Mouse (Mus musculus): ENCODE measurements around the gene Tspan15. TPM values are rescaled to one million over a fixed set of nuclear protein-coding genes. Genes with fewer than 3 reads are reported as not detected.

Tspan15 gene
- total and polyA plus RNA-seq, 3 experiments = 0.23 to 2.2 TPM; not detected in 1

DNA sequence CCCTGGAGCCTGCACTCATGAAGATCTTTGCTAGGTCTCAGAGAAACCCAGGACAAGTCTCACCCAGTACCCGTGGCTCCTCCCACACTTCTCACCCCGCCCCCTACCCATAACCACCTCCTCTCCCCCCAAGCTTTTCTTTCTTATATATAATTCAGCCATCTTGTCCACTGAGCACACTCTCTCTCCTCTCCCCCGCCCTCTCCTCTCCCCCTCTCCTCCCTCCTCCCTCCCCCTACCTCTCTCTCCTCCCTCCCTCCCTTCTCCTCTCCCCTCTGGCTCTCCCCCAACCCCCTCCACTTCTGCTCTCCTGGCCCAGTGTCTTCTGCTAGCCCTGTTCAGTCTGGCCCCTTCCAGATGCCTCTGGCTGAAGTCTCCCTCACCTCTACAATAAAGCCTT is 48.0 kb upstream of the Tspan15 start:
- no peak overlapping the region for H3K4me3 ChIP-seq (ENCODE audit: control insufficient read depth in 1 of 2, insufficient read depth in 1 of 2, low read depth in 2 of 2, low read length in 2 of 2)
- no peak for DNase-seq (ENCODE audit: low read depth, low spot score)
- no peaks in the 10 kb centered on the region for H3K9me3 ChIP-seq (replicated peaks; ENCODE audit: insufficient read depth, low read length)
- no peak overlapping the region for H3K27ac ChIP-seq (ENCODE audit: control insufficient read depth, low read depth, low read length)
- no peaks in the 10 kb centered on the region for H3K79me2 ChIP-seq (ENCODE audit: control insufficient read depth, insufficient read depth, low read length, poor library complexity)
- H3K9ac ChIP-seq (ENCODE audit: control insufficient read depth, low read depth, low read length, poor library complexity, severe bottlenecking) = no peak overlapping the region
- H3K4me1 ChIP-seq (ENCODE audit: control insufficient read depth in 1 of 2, insufficient read depth in 2 of 2, low read length in 2 of 2) = no peaks in the 10 kb centered on the region
- no peaks in the 10 kb centered on the region for H3K27me3 ChIP-seq (ENCODE audit: control insufficient read depth in 1 of 2, insufficient read depth in 2 of 2, low read length in 2 of 2)
- peaks cover 0 to 40% of the 10 kb centered on the region in 2 experiments; a peak in 2 of 4 replicates for H3K36me3 ChIP-seq (ENCODE audit: control insufficient read depth in 1 of 2, insufficient read depth in 2 of 2, low read length in 2 of 2)
- TF ChIP-seq ZNF384 (IDR thresholded peaks at IDR 0.05; ENCODE audit: low read depth, low read length) (no peak), MYB (IDR thresholded peaks at IDR 0.05; ENCODE audit: low read depth, low read length) (no peak), ZMIZ1 (IDR thresholded peaks at IDR 0.05; ENCODE audit: low read depth, low read length) (no peak), POLR2AphosphoS2 (IDR thresholded peaks at IDR 0.05; ENCODE audit: low read length) (no peak), MAFK (IDR thresholded peaks at IDR 0.05; ENCODE audit: borderline replicate concordance, low read depth, low read length) (no peak)

DNA sequence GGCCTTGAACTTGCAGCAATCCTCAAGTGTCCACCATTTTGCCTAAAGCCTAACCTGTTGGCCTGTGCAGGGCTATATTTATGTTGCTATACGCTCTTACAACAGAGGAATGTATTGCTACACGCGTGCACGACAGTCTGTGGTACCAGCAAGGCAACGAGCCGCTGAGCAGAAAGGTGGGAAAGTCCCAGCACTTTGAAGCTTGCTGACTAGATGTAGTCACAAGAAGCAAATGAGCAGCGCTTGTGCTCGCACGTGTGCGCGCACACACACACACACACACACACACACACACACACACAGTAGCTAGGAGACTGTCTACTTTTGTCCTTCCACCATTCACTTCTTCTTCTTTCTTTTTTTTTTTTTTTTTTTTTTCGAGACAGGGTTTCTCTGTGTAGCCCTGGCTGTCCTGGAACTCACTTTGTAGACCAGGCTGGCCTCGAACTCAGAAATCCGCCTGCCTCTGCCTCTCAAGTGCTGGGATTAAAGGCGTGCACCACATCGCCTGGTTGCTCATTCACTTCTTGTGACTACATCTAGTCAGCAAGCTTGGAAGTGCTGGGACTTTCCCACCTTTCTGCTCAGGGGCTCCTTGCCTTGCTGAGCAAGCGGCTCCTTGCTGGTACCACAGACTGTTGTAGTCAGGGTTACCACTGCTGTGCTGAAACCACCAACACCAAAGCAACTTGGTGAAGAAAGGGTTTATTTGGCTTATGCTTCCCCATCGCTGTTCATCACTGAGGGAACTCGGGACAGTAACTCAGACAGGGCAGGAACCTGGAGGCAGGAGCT is 46.6 kb upstream of the Tspan15 start:
- no peak for DNase-seq (ENCODE audit: low read depth, low spot score)
- H3K9ac ChIP-seq (ENCODE audit: control insufficient read depth, low read depth, low read length, poor library complexity, severe bottlenecking) = no peak overlapping the region
- H3K4me1 ChIP-seq (ENCODE audit: control insufficient read depth in 1 of 2, insufficient read depth in 2 of 2, low read length in 2 of 2) = no peaks in the 10 kb centered on the region
- H3K27me3 ChIP-seq (ENCODE audit: control insufficient read depth in 1 of 2, insufficient read depth in 2 of 2, low read length in 2 of 2) = no peaks in the 10 kb centered on the region
- no peak overlapping the region for H3K27ac ChIP-seq (ENCODE audit: control insufficient read depth, low read depth, low read length)
- no peak overlapping the region for H3K4me3 ChIP-seq (ENCODE audit: control insufficient read depth in 1 of 2, insufficient read depth in 1 of 2, low read depth in 2 of 2, low read length in 2 of 2)
- H3K79me2 ChIP-seq (ENCODE audit: control insufficient read depth, insufficient read depth, low read length, poor library complexity) = no peaks in the 10 kb centered on the region
- no peak for TF ChIP-seq CTCF (IDR thresholded peaks at IDR 0.05 in 2 of 3, conservative IDR thresholded peaks at IDR 0.05 in 1 of 3; ENCODE audit: control insufficient read depth in 1 of 3, insufficient read depth in 1 of 3, low read depth in 2 of 3, low read length in 3 of 3, poor library complexity in 1 of 3, severe bottlenecking in 1 of 3)
- TF ChIP-seq MAFK (IDR thresholded peaks at IDR 0.05; ENCODE audit: borderline replicate concordance, low read depth, low read length) = no peak
- no peak for TF ChIP-seq POLR2AphosphoS2 (IDR thresholded peaks at IDR 0.05; ENCODE audit: low read length)
- TF ChIP-seq ZKSCAN1 (IDR thresholded peaks at IDR 0.05; ENCODE audit: low read depth, low read length) = no peak
- no peak for TF ChIP-seq CHD1 (IDR thresholded peaks at IDR 0.05; ENCODE audit: low read depth, low read length)
- no peak for TF ChIP-seq MAX (IDR thresholded peaks at IDR 0.05; ENCODE audit: low read length)
- no peaks in the 10 kb centered on the region for H3K9me3 ChIP-seq (replicated peaks; ENCODE audit: insufficient read depth, low read length)
- peaks cover 0 to 43% of the 10 kb centered on the region in 2 experiments; a peak in 2 of 4 replicates for H3K36me3 ChIP-seq (ENCODE audit: control insufficient read depth in 1 of 2, insufficient read depth in 2 of 2, low read length in 2 of 2)

DNA sequence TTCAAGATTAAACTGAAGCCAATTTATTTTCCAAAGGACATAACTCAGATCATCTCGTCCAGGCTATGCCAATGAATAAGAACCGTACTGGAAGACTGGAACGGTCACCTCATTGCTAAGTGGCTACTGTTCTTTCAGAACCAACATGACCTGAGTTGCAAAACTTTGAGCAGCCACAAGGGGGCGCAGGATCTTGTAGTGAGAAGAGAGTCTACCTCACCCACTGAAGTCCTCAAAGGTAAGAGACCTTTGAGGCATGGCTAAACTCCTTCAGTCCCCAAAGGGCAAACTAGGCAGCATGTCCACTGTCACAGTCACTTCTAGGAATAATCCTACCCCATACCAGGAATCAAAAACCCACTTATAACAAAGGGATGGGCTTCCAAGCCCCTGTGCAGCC is 44.2 kb upstream of the Tspan15 start:
- TF ChIP-seq CTCF (IDR thresholded peaks at IDR 0.05 in 2 of 3, conservative IDR thresholded peaks at IDR 0.05 in 1 of 3; ENCODE audit: control insufficient read depth in 1 of 3, insufficient read depth in 1 of 3, low read depth in 2 of 3, low read length in 3 of 3, poor library complexity in 1 of 3, severe bottlenecking in 1 of 3) (peak; percentile 81 to 86 (median 83)), MYB (IDR thresholded peaks at IDR 0.05; ENCODE audit: low read depth, low read length) (no peak), MAX (IDR thresholded peaks at IDR 0.05; ENCODE audit: low read length) (no peak), MAZ (IDR thresholded peaks at IDR 0.05; ENCODE audit: low read depth, low read length) (no peak), RAD21 (IDR thresholded peaks at IDR 0.05; ENCODE audit: low read depth, low read length) (peak; percentile 59), ZMIZ1 (IDR thresholded peaks at IDR 0.05; ENCODE audit: low read depth, low read length) (no peak), SMC3 (IDR thresholded peaks at IDR 0.05; ENCODE audit: low read depth, low read length) (peak; percentile 84), ZC3H11A (IDR thresholded peaks at IDR 0.05; ENCODE audit: low read depth, low read length) (peak; percentile 42; the same call in 1 of the 2 replicates)
- peaks cover 0 to 34% of the 10 kb centered on the region in 2 experiments; a peak in 2 of 4 replicates for H3K36me3 ChIP-seq (ENCODE audit: control insufficient read depth in 1 of 2, insufficient read depth in 2 of 2, low read length in 2 of 2)

More for the DNA sequence above, 44.2 kb upstream of the Tspan15 start:
- no peak overlapping the region for H3K27ac ChIP-seq (ENCODE audit: control insufficient read depth, low read depth, low read length)
- H3K79me2 ChIP-seq (ENCODE audit: control insufficient read depth, insufficient read depth, low read length, poor library complexity) = no peaks in the 10 kb centered on the region
- no peaks in the 10 kb centered on the region for H3K4me1 ChIP-seq (ENCODE audit: control insufficient read depth in 1 of 2, insufficient read depth in 2 of 2, low read length in 2 of 2)
- H3K27me3 ChIP-seq (ENCODE audit: control insufficient read depth in 1 of 2, insufficient read depth in 2 of 2, low read length in 2 of 2) = no peaks in the 10 kb centered on the region
- H3K9ac ChIP-seq (ENCODE audit: control insufficient read depth, low read depth, low read length, poor library complexity, severe bottlenecking) = no peak overlapping the region
- peak; percentile 81 for DNase-seq (ENCODE audit: low read depth, low spot score)
- H3K4me3 ChIP-seq (ENCODE audit: control insufficient read depth in 1 of 2, insufficient read depth in 1 of 2, low read depth in 2 of 2, low read length in 2 of 2) = no peak overlapping the region
- no peaks in the 10 kb centered on the region for H3K9me3 ChIP-seq (replicated peaks; ENCODE audit: insufficient read depth, low read length)

Data from MEL (cell line).